Mouse (Mus musculus) E14TG2a.4 (cell line): ENCODE data around the gene Slc24a2.

Experiments used
- H3K27me3 ChIP-seq: 2 replicates; pipeline ENCODE4 v1.6.1; 2014; ENCODE audit warnings: low read length, control low read depth; ENCODE audit not compliant: insufficient read depth
- H3K36me3 ChIP-seq: 2 replicates; pipeline ENCODE4 v1.6.1; 2014; ENCODE audit warnings: low read length, control low read depth; ENCODE audit not compliant: insufficient read depth
- H3K4me1 ChIP-seq: replicated peaks from 2 replicates; pipeline ENCODE4 v1.6.1; 2014; ENCODE audit warnings: low read depth, low read length, control low read depth
- H3K4me3 ChIP-seq: replicated peaks from 2 replicates; pipeline ENCODE4 v1.5.1; 2014; ENCODE audit warnings: mild to moderate bottlenecking, low read length
- H3K9me3 ChIP-seq: 2 replicates; pipeline ENCODE4 v1.6.1; 2014; ENCODE audit warnings: low read length, control low read depth
- CTCF ChIP-seq: conservative IDR thresholded peaks from 2 replicates; pipeline ENCODE4 v1.5.1; 2014; ENCODE audit warnings: low read length
- NANOG ChIP-seq: IDR thresholded peaks from 2 replicates; pipeline ENCODE4 v1.6.1; 2014; ENCODE audit warnings: borderline replicate concordance, low read length, mixed read lengths
- POU5F1 ChIP-seq: IDR thresholded peaks from 2 replicates; pipeline ENCODE4 v1.6.1; 2014; ENCODE audit warnings: low read length, borderline replicate concordance

Gene Slc24a2

DNA sequence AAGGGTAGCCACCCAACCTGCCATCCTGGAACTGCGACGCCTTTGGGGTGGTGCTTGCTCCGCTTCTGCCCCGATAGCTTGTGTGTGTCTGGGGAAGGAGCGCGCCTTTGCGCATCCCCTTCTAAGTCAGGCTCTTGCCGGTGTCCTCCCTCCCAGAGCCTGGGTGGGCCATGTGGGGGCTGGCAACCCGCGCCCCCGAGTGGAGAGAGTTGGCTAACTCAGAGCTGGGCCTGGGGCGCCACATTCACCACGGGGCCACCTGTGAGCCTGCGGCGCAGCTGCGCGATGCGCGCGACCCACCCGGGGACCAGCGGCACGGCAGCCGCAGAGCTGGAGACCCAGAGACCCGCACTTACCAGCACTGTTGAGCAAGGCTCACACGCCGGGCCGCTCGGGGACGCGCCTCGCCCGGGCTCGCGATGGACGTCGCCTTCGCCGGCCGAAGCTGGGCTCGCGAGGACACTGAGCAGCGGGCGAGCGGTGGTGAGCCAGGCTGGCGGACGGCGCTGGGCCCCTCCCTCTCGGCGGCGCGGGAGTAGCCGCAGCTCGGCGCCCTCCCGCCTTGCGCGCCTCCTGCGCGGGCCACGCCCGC lies at the start of gene Slc24a2:
Slc24a2 (minus strand) TSS at position 518 of the 592 bp plus-strand sequence.
- peaks cover 49% of the 10 kb centered on the region for H3K27me3 ChIP-seq
- no peaks in the 10 kb centered on the region for H3K36me3 ChIP-seq

DNA sequence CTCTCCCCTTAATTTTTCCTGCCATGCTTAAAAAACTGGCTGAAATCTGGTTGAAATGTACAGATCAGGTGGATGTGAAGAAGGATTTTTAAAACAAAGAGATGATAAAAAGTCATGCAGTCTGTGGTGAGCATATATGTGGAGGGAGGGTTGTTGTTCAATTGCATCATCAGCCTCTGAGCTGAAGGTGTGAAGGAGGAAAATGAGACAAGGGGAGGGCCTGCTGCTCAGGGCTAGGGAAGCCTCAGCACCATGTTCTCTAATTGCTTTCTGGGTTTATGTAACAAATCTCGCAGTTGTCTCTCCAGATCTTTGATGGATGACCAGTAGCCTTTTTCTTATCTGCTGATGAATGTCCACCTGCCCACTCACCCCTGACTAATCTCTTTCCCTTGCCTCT lies 44.5 kb upstream of the Slc24a2 start:
- no peaks in the 10 kb centered on the region for H3K9me3 ChIP-seq
- no peak overlapping the region for H3K4me3 ChIP-seq
- no peak for TF ChIP-seq NANOG
- TF ChIP-seq POU5F1 = no peak
- TF ChIP-seq CTCF = no peak
- no peaks in the 10 kb centered on the region for H3K4me1 ChIP-seq
- no peaks in the 10 kb centered on the region for H3K27me3 ChIP-seq
- no peaks in the 10 kb centered on the region for H3K36me3 ChIP-seq

More for the DNA sequence above, at the start of gene Slc24a2:
- TF ChIP-seq NANOG (no peak), CTCF (no peak), POU5F1 (no peak)
- no peaks in the 10 kb centered on the region for H3K9me3 ChIP-seq
- H3K4me3 ChIP-seq = peak within 1 kb of the TSS; percentile 85
- peaks cover 10% of the 10 kb centered on the region for H3K4me1 ChIP-seq

DNA sequence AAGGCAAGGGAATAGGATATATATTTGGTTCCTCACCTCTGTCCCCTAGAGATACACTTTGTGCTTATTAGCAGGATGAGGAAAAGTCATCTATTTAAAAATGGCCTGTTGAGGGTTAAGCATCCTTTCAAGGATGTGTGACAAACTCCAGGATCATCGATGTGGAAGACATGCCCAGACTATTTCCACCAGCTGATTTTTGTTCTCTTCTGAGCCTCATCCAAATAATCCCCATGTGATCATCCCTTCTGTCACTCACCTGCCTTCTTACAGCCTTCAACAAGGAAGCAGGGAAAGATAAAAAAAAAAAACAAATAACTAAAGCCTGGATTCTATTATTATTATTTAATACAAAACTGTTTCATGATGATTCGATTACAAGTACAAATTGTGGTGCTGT lies 44.0 kb upstream of the Slc24a2 start:
- Histone ChIP-seq H3K9me3 (no peaks in the 10 kb centered on the region), H3K27me3 (no peaks in the 10 kb centered on the region), H3K36me3 (no peaks in the 10 kb centered on the region), H3K4me1 (no peaks in the 10 kb centered on the region), H3K4me3 (no peak overlapping the region)
- TF ChIP-seq CTCF (no peak), POU5F1 (no peak), NANOG (no peak)

DNA sequence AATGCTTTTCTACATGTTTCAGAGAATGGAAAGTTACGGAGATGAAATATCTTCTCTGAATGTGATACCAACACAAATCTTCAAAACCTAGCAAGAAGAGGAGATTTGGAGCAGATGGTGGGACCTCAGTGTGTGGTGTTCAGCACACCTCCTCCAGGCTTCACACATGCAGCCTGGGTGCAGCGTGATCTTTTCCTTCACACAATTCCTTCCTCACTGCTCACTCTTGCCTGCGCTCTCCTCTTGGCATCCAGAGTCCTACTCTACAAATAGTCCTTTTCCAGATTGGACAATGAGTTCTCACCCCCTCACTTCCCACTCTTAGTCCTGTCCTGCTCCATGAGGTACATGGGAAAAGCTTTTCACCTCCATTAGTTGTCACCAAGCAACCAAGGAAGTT lies 43.2 kb upstream of the Slc24a2 start:
- H3K4me1 ChIP-seq = no peaks in the 10 kb centered on the region
- no peaks in the 10 kb centered on the region for H3K27me3 ChIP-seq
- no peaks in the 10 kb centered on the region for H3K9me3 ChIP-seq
- no peak overlapping the region for H3K4me3 ChIP-seq
- TF ChIP-seq NANOG (no peak), POU5F1 (no peak), CTCF (no peak)
- no peaks in the 10 kb centered on the region for H3K36me3 ChIP-seq

DNA sequence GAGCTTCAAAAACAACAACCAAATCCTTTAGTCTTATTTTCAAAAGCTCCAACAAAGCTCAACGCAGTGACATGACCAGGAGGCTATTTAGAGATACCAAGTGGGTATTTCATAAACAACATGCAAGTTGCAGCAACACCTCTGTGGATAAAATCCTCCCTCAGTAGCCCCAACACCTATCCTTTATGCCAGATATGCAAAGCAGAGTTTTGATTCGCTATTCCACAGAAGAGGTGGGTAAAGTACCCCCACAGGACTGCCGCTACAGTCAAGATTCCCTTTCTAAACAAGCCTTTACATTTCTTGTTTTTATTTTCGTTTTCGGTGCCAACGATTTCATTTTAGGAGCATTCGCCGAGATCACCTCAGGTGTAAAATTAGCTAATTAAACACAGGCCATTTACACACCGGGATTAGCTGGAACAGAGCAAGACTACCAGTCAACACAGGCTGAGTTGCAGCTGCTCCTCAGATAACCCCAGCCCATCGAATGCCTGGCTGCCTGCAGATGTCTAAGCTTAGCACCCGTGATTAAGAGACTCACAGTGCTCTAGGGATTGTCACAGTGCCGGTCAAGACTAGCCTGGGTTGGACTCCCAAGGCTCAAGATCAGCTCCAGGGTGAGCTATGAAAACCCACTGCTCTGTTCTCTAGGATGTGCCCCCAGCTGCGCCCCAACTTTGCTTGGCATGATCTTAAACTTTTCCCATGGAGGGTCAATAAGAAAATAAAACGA lies 885 bp downstream of the Slc24a2 start:
- H3K9me3 ChIP-seq = no peaks in the 10 kb centered on the region
- no peak for TF ChIP-seq NANOG
- no peaks in the 10 kb centered on the region for H3K36me3 ChIP-seq
- H3K27me3 ChIP-seq = peaks cover 49% of the 10 kb centered on the region
- H3K4me3 ChIP-seq = peak overlapping the region; percentile 85
- H3K4me1 ChIP-seq = peaks cover 10% of the 10 kb centered on the region

DNA sequence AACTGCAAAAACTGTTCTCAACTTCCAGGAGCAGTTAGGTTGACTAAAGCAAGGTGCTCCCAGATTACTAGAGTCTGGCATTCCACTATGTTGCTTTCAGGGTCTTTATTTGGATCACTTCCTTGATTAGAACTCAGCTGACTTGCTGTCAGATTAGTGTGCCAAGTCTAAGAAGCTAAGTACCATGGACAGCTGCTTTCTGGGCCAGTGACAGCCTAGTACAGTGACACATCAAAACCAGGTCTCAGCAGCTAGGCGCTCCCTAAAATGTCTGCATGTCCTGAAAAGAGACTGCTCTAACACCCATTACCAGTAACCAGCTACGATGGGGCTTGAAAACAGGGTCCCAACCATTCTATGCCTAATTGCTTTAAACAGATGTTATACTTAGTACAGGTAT lies 8.7 kb downstream of the Slc24a2 start:
- Histone ChIP-seq H3K27me3 (no peaks in the 10 kb centered on the region; the same call in none of the 2 replicates), H3K4me1 (no peaks in the 10 kb centered on the region), H3K9me3 (no peaks in the 10 kb centered on the region), H3K4me3 (peak overlapping the region; percentile 20; the same call in 1 of the 2 replicates), H3K36me3 (no peaks in the 10 kb centered on the region)
- TF ChIP-seq CTCF (no peak), POU5F1 (no peak), NANOG (no peak)

DNA sequence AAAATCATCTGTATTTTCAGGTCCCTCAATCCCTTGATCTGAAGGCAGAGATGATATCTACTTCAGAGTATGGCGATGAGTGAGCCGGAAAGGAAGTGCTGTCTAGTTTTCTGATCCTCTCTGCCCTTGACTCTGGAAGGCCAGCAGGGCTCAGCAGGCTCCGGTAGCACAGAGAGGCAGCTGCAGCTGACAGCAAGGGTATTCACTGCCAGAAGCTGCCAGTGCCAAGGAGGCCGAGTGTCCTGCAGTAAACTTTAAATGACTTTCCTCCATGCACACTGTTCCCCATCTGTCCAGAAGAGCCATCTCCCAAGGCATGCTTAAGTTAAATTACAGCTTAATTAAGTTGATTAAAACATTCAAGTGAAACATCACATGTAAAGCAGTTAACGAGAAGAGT lies 12.1 kb downstream of the Slc24a2 start:
- Histone ChIP-seq H3K27me3 (no peaks in the 10 kb centered on the region), H3K36me3 (no peaks in the 10 kb centered on the region), H3K4me3 (no peak overlapping the region), H3K9me3 (no peaks in the 10 kb centered on the region), H3K4me1 (no peaks in the 10 kb centered on the region)
- TF ChIP-seq NANOG = no peak
- TF ChIP-seq POU5F1 = no peak
- no peak for TF ChIP-seq CTCF

DNA sequence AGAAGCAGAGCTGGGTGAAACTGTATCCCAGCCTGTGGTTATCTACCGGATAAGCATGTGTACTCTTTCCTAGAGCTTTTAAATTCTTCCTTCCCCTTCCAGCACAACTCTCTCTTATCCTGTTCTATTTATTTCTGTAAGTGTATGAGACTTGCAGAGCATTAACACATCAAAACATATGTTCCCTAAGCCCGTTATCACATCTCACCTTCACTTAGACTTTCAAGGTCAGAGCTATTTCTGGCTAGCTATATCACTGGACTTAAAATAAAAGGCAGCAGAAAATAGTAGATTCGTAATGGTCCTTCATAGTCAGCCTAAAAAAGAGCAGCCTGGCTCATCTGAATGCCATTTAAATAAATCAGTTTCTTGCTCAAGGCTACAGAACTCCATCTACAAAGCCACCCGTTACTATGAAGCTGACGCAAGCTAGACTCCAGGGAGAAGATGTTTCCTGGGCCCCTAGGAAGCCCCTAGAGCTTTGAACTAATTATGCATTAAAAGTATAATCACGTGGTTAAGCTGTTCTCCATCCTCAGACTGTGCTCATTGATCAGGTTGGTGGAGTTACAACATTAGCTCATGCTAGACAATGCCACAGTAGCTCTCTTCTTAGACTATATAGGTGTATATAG lies 18.8 kb downstream of the Slc24a2 start:
- TF ChIP-seq POU5F1 (no peak), NANOG (no peak), CTCF (no peak)
- no peaks in the 10 kb centered on the region for H3K9me3 ChIP-seq
- no peaks in the 10 kb centered on the region for H3K27me3 ChIP-seq
- H3K4me1 ChIP-seq = no peaks in the 10 kb centered on the region
- H3K4me3 ChIP-seq = no peak overlapping the region
- no peaks in the 10 kb centered on the region for H3K36me3 ChIP-seq
